Mouse (Mus musculus): ENCODE measurements around the gene Atxn10. TPM values are rescaled to one million over a fixed set of nuclear protein-coding genes. Genes with fewer than 3 reads are reported as not detected.

Atxn10 gene
- polyA plus RNA-seq, 1 experiment from 2014 or later = 402 TPM

DNA sequence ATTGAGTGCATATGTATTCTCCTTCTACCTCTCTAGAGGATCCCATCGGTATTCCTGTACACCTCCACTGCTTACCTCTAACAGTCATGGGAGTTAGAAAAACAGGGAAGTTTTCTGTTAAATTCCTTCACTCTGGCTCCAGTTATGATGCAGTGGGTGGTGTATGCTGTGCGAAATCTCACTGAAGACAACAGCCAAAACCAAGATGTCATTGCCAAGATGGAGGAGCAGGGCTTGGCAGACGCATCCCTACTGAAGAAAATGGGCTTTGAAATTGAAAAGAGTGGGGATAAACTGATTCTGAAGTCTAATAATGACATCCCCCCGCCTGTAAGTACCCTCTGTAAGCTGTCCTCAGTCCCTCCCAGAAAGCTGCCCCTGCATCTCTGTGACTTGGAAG, 126.1 kb downstream of the Atxn10 start:
- Histone ChIP-seq H3K27ac (peak overlapping the region; percentile 88), H3K9me3 (replicated peaks) (no peaks in the 10 kb centered on the region), H3K4me3 (no peak overlapping the region), H3K27me3 (no peaks in the 10 kb centered on the region), H3K9ac (no peak overlapping the region), H3K36me3 (0 out of 2 replicates have a peak, but pooled peaks cover 10% of the 10 kb centered on the region), H3K4me2 (replicated peaks) (no peak overlapping the region), H3K4me1 (peaks cover 95% of the 10 kb centered on the region)
- no peak for ATAC-seq (ENCODE audit: low FRiP score)
- WGBS = 49% methylated on average over 4 of the region's 4 CpGs

DNA sequence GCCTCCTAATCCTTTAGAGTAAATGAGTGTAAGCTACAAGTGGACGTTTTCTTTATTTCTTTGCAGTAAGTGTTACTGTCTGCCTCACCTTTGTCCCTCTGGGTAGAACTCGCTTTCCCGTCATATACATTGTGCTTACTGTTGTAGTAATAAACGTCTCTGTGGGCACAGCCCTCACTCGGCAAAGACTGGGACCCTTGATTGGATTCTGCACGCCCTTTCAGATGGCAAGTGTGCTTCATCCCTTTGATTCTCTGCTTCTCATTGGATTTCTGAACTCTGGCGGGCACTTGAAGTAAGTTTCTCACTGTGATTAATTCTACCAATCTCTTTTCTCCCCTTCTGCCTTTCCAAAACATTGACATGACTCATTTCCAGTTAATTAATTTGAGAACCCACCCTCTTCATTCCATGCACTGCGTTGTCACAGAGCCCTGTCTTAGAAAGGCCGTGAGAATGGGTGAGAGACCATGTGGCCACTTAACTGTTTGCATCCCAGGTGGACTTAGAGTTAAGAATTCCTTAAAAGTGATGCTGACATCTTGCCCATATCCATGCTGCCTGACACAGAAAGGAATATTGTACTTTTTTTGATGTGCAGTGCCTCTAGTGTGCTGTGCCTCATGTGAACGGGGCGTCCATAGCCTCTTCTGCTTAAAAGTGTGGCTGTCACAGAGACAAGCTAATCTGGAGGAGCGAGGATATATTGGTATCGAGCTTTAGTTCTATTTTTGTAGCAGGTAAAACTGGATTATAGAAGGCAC, 127.2 kb downstream of the Atxn10 start:
- Histone ChIP-seq H3K36me3 (peaks cover 12% of the 10 kb centered on the region; the same call in 1 of the 2 replicates), H3K27me3 (no peaks in the 10 kb centered on the region), H3K4me3 (no peak overlapping the region), H3K9me3 (replicated peaks) (no peaks in the 10 kb centered on the region), H3K9ac (no peak overlapping the region), H3K4me2 (replicated peaks) (no peak overlapping the region; the same call in 1 of the 2 replicates), H3K4me1 (peaks cover 86% of the 10 kb centered on the region), H3K27ac (peak overlapping the region; percentile 88)
- ATAC-seq (ENCODE audit: low FRiP score) = peak; percentile 29; the same call in 1 of the 2 replicates
- WGBS = 36% methylated on average over 13 of the region's 13 CpGs

DNA sequence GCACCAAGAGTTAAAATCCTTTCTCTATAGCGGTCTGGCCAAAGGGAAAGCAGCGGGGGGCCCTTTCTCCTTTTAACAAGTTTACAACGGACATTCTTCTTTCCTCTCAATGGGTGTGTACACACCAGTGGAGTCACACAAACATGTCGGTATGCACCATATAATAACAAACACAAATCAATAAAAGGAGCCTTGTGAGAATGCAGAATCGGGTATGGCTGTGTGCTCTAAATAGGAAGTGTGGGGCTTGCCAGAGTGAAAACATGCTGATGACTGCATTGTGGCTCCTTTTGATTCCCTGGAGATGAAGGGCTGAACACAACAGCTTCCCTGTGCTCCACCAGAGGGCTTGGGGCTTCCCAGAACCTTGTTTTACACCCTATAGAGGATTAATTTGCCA, 128.1 kb downstream of the Atxn10 start:
- Histone ChIP-seq H3K4me3 (no peak overlapping the region), H3K36me3 (peaks cover 19% of the 10 kb centered on the region), H3K27ac (peak overlapping the region; percentile 81), H3K4me2 (replicated peaks) (no peak overlapping the region), H3K9me3 (replicated peaks) (no peaks in the 10 kb centered on the region), H3K4me1 (peaks cover 76% of the 10 kb centered on the region), H3K27me3 (no peaks in the 10 kb centered on the region), H3K9ac (no peak overlapping the region)
- ATAC-seq (ENCODE audit: low FRiP score) = peak; percentile 60
- WGBS = 5% methylated on average over 5 of the region's 5 CpGs

DNA sequence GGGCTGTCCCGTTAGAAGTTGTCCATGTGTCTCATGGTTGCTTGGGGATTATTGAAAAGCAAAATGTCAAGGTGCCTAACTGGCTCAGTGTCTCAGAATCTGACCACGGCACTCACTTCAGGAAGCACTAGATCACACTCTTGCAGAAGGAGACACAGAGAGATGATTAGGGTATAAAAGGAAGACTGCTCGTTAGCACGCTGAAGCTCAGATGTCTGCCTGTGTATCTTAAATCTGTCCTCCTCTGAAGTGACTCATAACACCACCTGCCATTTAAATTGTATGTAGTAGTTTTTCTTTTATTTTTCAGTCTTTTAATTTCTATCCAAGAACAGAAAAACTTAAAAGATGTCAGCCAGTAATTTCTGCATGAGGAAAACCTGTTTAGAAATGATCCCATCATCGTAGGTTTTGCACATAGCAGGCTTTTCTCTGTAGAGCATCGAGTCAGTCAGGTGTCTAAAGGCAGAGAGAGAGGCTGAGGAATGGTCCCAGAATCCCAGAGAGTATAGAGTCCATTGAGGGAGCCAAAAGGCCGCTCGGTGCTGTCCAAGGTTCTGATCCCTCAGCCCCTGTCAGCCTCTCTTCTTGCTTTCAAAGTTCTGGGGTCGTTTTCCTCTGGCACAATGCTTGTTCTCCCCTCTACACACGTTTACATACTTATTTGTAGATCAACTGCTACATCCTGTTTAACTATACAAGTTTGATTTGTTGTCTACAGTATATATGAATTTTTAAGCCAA, 128.9 kb downstream of the Atxn10 start:
- Histone ChIP-seq H3K27me3 (no peaks in the 10 kb centered on the region), H3K9ac (no peak overlapping the region), H3K4me1 (peaks cover 68% of the 10 kb centered on the region), H3K27ac (peak overlapping the region; percentile 81), H3K36me3 (peaks cover 22% of the 10 kb centered on the region), H3K4me2 (replicated peaks) (no peak overlapping the region), H3K9me3 (replicated peaks) (no peaks in the 10 kb centered on the region), H3K4me3 (no peak overlapping the region)
- WGBS = 42% methylated on average over 10 of the region's 10 CpGs
- no peak for ATAC-seq (ENCODE audit: low FRiP score)

DNA sequence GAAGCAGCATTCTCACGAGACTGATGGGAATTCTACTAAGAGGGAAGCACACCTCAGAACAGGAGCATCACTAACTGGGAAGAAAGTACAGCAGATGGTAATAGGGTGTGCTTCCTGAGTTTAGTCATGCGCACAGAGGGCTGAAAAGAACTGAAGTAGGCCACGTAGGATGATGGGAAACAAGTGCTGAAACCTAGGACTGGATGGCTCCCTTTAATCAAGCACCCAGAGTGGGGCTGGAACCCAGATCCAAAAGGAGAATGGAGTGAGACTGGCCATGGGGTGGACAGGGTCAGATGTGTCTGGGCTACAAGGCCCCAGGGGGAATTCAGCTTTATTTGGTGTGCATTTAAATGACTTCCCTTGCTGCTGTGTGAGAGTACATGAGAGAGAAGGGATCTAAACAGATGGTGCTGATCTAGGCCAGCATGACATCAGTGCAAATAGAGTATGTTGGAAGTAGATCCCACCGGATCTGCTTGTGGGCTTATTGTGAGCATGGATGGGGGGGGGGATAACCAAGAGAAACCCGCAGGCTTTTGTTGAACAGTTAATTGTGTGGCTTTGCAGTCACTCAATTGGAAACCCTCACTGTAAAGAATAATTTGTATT, 130.5 kb downstream of the Atxn10 start:
- Histone ChIP-seq H3K27ac (peak overlapping the region; percentile 66), H3K4me1 (peaks cover 54% of the 10 kb centered on the region), H3K36me3 (peaks cover 22% of the 10 kb centered on the region), H3K9ac (no peak overlapping the region), H3K4me2 (replicated peaks) (no peak overlapping the region), H3K4me3 (no peak overlapping the region), H3K9me3 (replicated peaks) (no peaks in the 10 kb centered on the region), H3K27me3 (no peaks in the 10 kb centered on the region)
- 77% methylated on average over 5 of the region's 5 CpGs for WGBS
- ATAC-seq (ENCODE audit: low FRiP score) = no peak

DNA sequence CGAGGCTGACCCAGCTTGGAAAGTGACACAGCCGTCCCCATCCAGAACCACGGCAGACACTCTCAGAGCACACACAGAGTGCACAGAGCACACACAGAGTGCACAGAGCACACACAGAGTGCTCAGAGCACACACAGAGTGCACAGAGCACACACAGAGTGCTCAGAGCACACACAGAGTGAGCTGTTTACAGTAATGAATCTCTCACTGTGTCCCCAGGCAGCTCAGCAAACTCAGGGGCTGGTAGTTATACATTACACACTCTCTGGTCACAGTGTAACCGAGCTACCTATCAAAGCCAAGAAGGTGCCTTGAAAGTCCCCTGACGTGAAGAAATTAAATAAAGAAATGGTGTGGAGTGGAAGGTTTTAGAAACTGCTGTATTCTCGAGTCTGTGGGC, 133.4 kb downstream of the Atxn10 start:
- Histone ChIP-seq H3K27me3 (no peaks in the 10 kb centered on the region), H3K4me2 (replicated peaks) (no peak overlapping the region), H3K36me3 (peaks cover 16% of the 10 kb centered on the region), H3K4me1 (peaks cover 25% of the 10 kb centered on the region), H3K9me3 (replicated peaks) (no peaks in the 10 kb centered on the region), H3K4me3 (no peak overlapping the region), H3K27ac (no peak overlapping the region), H3K9ac (no peak overlapping the region)
- ATAC-seq (ENCODE audit: low FRiP score) = no peak
- 82% methylated on average over 6 of the region's 6 CpGs for WGBS

DNA sequence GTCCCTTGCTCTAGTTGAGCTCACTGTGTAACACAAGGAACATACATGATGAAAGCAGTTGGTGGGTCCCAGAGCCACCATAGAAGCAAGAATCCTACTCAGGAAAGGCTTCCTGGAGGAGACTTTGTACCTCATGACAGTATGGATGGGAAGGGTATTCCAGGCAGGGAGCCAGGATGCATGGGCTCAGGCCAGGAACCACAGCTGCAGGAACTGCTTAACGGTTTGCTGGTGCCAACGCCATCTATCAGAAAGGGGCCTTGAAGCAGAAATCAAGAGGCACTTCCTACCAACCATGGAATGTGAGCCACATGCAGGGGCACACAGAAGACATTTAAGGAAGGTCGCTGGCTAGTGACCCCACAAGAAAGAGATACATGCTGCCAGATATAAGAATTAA, 138.7 kb downstream of the Atxn10 start:
- Histone ChIP-seq H3K4me1 (no peaks in the 10 kb centered on the region), H3K36me3 (no peaks in the 10 kb centered on the region), H3K4me3 (no peak overlapping the region), H3K9me3 (replicated peaks) (no peaks in the 10 kb centered on the region), H3K4me2 (replicated peaks) (no peak overlapping the region), H3K27ac (no peak overlapping the region), H3K27me3 (no peaks in the 10 kb centered on the region), H3K9ac (no peak overlapping the region)
- no peak for ATAC-seq (ENCODE audit: low FRiP score)
- 81% methylated on average over 3 of the region's 3 CpGs for WGBS

DNA sequence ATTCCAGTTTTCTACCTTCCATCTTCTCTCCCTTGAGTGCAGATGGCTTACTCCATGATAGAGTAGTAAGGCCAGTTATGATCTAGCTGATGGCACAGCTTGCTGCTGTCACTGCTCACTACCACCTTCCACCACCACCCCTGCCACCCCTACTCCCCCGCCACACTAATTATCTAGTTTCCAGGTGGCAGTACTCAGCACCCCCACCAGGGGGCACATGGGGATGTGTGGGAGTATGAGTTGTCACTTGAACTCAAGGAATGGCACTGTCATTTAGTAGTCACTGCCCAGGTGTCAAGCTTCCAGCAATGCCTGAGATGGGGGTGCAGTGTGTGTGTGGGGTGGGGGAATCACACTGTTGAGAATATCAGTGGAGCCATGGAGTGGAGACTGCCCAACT, 141.5 kb downstream of the Atxn10 start:
- no peak overlapping the region for H3K4me3 ChIP-seq
- H3K27ac ChIP-seq = no peak overlapping the region
- H3K4me1 ChIP-seq = peaks cover 21% of the 10 kb centered on the region
- no peak overlapping the region for H3K9ac ChIP-seq
- H3K4me2 ChIP-seq (replicated peaks) = no peak overlapping the region
- no peaks in the 10 kb centered on the region for H3K9me3 ChIP-seq (replicated peaks)
- H3K36me3 ChIP-seq = no peaks in the 10 kb centered on the region
- no peak for ATAC-seq (ENCODE audit: low FRiP score)
- H3K27me3 ChIP-seq = peaks cover 7% of the 10 kb centered on the region
- 13% methylated on average over 1 of the region's 1 CpGs for WGBS

DNA sequence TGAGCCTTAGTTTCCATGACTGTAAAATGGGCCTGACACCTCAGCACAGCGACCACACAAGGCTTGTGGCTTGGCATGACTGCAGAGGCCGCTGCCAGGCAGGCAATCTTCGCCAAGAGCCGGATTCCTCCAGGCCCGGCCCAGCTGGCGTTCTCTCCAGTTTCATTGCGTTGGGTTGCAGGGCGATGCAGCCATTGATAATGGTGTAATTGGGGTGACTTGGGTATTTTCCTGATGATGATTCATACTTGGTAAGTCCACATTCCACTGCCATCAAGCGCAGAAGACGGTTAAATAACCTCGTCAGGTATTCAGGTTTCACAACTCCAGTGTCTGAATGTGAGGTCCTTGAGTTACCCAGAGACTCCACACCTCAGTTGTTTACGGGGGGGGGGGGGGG, 143.3 kb downstream of the Atxn10 start:
- 81% methylated on average over 12 of the region's 12 CpGs for WGBS
- H3K27ac ChIP-seq = no peak overlapping the region
- no peak for ATAC-seq (ENCODE audit: low FRiP score)
- peaks cover 21% of the 10 kb centered on the region for H3K4me1 ChIP-seq
- H3K27me3 ChIP-seq = peaks cover 7% of the 10 kb centered on the region
- H3K9ac ChIP-seq = no peak overlapping the region
- no peaks in the 10 kb centered on the region for H3K36me3 ChIP-seq
- no peaks in the 10 kb centered on the region; the same call in 1 of the 2 replicates for H3K9me3 ChIP-seq (replicated peaks)
- no peak overlapping the region for H3K4me2 ChIP-seq (replicated peaks)
- no peak overlapping the region for H3K4me3 ChIP-seq

DNA sequence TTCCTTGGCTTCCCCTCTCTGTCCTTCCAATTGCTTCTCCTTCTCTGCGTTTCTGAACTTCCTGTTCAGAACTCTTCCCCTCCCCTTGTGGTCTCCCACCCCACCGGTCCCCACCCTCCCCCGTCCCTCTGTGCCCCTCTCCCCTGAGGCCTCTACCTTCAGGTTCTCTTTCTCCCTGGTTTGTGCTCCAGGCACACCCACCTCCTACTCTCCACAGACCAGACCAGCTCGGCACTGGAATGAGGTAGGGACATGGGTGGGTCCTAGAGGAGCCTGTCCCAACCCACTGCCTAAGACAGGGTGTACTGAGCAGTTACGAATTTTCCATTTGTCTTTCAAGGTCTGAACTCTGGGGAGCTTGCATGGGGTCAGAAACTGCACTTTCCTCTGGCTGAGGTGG, 143.9 kb downstream of the Atxn10 start:
- Histone ChIP-seq H3K4me2 (replicated peaks) (no peak overlapping the region), H3K9ac (no peak overlapping the region), H3K36me3 (no peaks in the 10 kb centered on the region), H3K27ac (no peak overlapping the region), H3K4me1 (peaks cover 21% of the 10 kb centered on the region), H3K9me3 (replicated peaks) (no peaks in the 10 kb centered on the region; the same call in 1 of the 2 replicates), H3K27me3 (peaks cover 7% of the 10 kb centered on the region), H3K4me3 (no peak overlapping the region)
- 51% methylated on average over 5 of the region's 5 CpGs for WGBS
- no peak for ATAC-seq (ENCODE audit: low FRiP score)

DNA sequence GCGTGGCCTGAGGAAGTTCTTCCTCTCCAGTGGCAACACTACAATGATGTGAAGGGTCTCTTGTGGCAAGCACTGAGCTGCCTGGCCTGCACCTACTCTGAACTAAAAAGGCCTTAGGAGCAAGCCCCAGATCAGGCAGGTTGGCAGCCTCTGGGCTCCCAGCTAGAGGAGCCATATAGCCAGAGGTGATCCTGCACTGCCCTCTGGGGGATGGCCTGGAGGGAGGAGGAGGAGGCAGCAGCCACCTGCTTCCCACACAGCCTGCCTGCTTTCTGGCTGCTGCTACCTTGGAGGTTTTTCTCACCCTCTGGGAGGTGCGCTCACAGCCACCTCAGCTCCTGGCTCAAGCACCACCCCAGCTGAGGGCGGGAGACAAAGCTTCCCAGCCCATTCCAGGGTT, 144.6 kb downstream of the Atxn10 start:
- Histone ChIP-seq H3K27ac (no peak overlapping the region), H3K36me3 (no peaks in the 10 kb centered on the region), H3K4me3 (no peak overlapping the region), H3K9me3 (replicated peaks) (no peaks in the 10 kb centered on the region; the same call in 1 of the 2 replicates), H3K4me1 (peaks cover 21% of the 10 kb centered on the region), H3K4me2 (replicated peaks) (no peak overlapping the region), H3K27me3 (peaks cover 7% of the 10 kb centered on the region), H3K9ac (no peak overlapping the region)
- WGBS = 30% methylated on average over 3 of the region's 3 CpGs
- peak; percentile 65; the same call in 1 of the 2 replicates for ATAC-seq (ENCODE audit: low FRiP score)

DNA sequence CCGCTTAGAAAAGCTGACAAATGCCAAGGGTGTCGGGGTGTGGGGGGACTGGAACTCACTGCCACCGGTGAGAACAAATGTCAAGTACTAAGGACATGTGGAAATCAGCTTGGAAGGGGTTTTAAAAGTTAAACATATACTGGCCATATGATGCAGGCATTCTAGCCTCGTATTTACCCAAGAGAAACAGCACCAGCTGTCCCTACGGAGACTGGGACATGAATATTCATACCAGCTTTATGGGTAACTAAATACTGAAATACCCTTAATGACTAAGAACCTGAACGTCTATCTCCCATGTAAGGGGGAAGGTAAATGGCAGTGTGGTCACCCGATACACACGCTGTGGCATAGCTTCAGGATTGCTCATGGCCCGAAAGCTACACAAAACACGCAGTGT, 152.9 kb downstream of the Atxn10 start:
- ATAC-seq (ENCODE audit: low FRiP score) = no peak
- Histone ChIP-seq H3K9me3 (replicated peaks) (no peaks in the 10 kb centered on the region; the same call in 1 of the 2 replicates), H3K4me3 (no peak overlapping the region), H3K4me2 (replicated peaks) (no peak overlapping the region), H3K27me3 (no peaks in the 10 kb centered on the region), H3K4me1 (peaks cover 16% of the 10 kb centered on the region), H3K27ac (no peak overlapping the region), H3K36me3 (no peaks in the 10 kb centered on the region), H3K9ac (no peak overlapping the region)
- WGBS = 74% methylated on average over 10 of the region's 10 CpGs

Measured in hindbrain, embryonic 12.5 days (tissue).